Mouse (Mus musculus) CD4-positive helper T cell, adult 2 months (primary cell): ENCODE measurements around the gene Thumpd1.

Experiments used
- DNase-seq: peaks from one replicate; pipeline ENCODE4 v3.0.0-alpha.2; 2012; ENCODE audit warnings: low read depth, missing footprints, low spot score

Thumpd1 gene

DNA sequence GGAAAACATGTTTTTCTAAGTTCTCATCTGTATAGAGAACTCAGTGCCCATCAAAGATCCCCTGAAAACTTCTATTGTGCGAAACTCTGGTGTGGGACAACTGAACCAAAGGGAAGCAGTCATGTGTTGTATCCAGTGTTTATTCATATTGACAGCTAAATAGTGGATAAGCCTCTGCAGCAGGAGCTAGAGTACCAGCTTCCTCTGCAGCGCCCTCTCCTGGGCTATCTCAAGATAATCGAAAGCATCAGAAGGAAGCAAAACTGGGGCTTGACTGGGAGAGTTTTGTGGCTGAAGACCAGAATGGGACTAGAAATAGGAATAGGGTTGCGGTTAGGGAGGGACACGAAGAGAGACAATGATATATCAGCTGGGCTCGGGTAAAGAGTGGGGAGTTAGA, 49.7 kb downstream of the Thumpd1 start:
- no peak for DNase-seq

DNA sequence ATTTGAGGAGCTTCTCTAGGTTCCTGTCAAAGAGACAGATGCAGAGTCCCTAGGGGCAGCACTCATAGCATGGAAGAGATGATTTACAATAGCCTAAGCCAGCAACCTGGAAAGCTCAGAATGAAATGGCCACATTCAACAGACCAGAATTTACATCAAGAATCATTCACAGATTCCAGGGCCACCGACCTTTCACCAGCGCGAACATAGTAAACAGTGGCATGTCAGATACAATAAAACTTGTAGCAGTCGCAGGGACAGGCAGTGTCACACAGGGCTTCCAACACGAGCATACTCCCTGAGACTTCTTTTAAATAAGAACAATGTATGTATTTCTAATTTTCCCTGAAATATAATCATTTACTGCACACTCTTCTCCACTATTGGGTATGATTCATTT, 50.2 kb downstream of the Thumpd1 start:
- no peak for DNase-seq

DNA sequence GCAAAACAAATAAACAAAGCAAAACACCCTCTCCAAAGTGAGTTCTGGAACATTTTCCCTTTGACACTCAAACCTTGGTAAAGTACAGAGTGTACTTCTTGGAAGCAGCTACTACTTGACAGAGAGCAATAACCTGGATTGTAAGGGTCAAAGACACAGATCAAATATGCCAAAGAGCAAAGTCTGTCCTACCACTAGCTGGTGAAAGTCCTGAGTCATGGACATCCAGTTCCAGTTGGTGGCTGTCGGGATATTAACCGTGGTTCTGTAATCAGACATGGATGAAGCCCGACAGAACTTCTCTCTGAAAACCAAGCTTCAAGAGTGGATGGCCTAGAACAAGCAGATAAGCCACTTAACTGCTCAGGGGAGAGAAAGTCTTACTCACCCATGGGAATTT, 52.7 kb downstream of the Thumpd1 start:
- no peak for DNase-seq
